Mouse (Mus musculus) kidney, adult 2 months (tissue): ENCODE results near the gene Col20a1.

Experiments used
- CTCF ChIP-seq: fragments of 200-500 bp; conservative IDR thresholded peaks from 2 replicates; pipeline ENCODE4 v1.5.1; 2011; ENCODE audit warnings: low read depth, mild to moderate bottlenecking, control low read depth, low read length, moderate library complexity, mixed read lengths; ENCODE audit not compliant: insufficient read depth, insufficient read length
- POLR2A ChIP-seq: fragments of 200-500 bp; IDR thresholded peaks from one replicate; pipeline ENCODE4 v1.6.1; 2011; ENCODE audit warnings: low read depth, low read length, control low read depth

DNA sequence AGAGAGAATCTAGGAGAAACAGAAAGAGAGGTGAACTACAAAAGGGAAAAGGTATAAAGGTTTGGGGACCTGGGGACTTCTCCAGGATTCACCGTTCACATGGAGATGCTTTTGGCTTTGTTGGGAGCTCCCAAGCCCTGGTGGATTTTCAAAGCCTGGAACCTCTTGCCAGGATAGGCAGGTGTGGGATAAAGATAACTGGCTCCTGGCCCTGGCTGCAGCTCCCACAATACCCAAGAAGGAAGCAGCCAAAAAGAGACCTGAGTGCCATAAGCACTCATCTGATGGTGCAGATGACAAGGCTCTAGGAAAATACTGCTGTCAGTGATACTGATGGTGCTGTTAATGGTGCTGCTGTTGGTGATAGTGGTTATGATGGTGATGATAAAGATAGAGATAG is 65.8 kb downstream of the Col20a1 start:
- TF ChIP-seq CTCF (no peak), POLR2A (no peak)
